Mouse (Mus musculus) liver, embryonic 14.5 days (tissue): ENCODE data around the gene Exosc1. TPM values are rescaled to one million over a fixed set of nuclear protein-coding genes. Genes with fewer than 3 reads are reported as not detected.

Experiments used
- ATAC-seq: fragments of 200-750 bp; cut with Nextera tagmentation; 2 replicates; pipeline ENCODE4 v1.8.0; 2017; ENCODE audit warnings: moderate number of reproducible peaks, mild to moderate bottlenecking, moderate library complexity; ENCODE audit not compliant: insufficient read depth
- DNase-seq, 3 experiments: peaks; one replicate each; pipeline ENCODE4 v3.0.0-alpha.2; 2012 to 2013; ENCODE audit warnings: low read depth in 3 of 3, low spot score in 3 of 3
- H3K27ac ChIP-seq: fragments of 300-500 bp; sonication (generic); 2 replicates; pipeline ENCODE4 v1.5.1; 2014; ENCODE audit warnings: moderate library complexity, mild to moderate bottlenecking, control low read depth, inconsistent platforms
- H3K27me3 ChIP-seq: fragments of 300-500 bp; sonication (generic); 2 replicates; pipeline ENCODE4 v1.6.1; 2014; ENCODE audit warnings: mild to moderate bottlenecking, low read length, moderate library complexity; ENCODE audit not compliant: control insufficient read depth, insufficient read depth
- H3K36me3 ChIP-seq: fragments of 300-500 bp; sonication (generic); replicated peaks from 2 replicates; pipeline ENCODE4 v1.6.1; 2014; ENCODE audit warnings: low read depth; ENCODE audit not compliant: control insufficient read depth, insufficient read depth
- H3K4me1 ChIP-seq, 2 experiments: fragments of 200-500 bp in 1 of 2; fragments of 300-500 bp in 1 of 2; sonication (generic) in 1 of 2; replicated peaks; 2 replicates each; pipeline ENCODE4 v1.6.1; 2012 to 2014; ENCODE audit warnings: antibody characterized with exemption in 1 of 2, inconsistent platforms in 1 of 2, low read length in 1 of 2; ENCODE audit not compliant: control insufficient read depth in 2 of 2, insufficient read depth in 2 of 2
- H3K4me2 ChIP-seq: fragments of 300-500 bp; sonication (generic); 2 replicates; pipeline ENCODE4 v1.6.1; 2014; ENCODE audit warnings: low read depth, mild to moderate bottlenecking, control low read depth, moderate library complexity
- H3K4me3 ChIP-seq, 2 experiments: fragments of 200-500 bp in 1 of 2; fragments of 300-500 bp in 1 of 2; sonication (generic) in 1 of 2; 2 replicates each; pipeline ENCODE4 v1.5.1; 2012 to 2014; ENCODE audit warnings: low read depth in 2 of 2, low read length in 2 of 2, mild to moderate bottlenecking in 2 of 2, control low read depth in 1 of 2, inconsistent platforms in 1 of 2, moderate library complexity in 1 of 2; ENCODE audit not compliant: insufficient read depth in 1 of 2
- H3K9ac ChIP-seq: fragments of 300-500 bp; sonication (generic); replicated peaks from 2 replicates; pipeline ENCODE4 v1.6.1; 2014; ENCODE audit warnings: mild to moderate bottlenecking, control low read depth, moderate library complexity
- H3K9me3 ChIP-seq: fragments of 300-500 bp; sonication (generic); 2 replicates; pipeline ENCODE4 v1.6.1; 2016; ENCODE audit warnings: low read length, mixed read lengths; ENCODE audit not compliant: control insufficient read depth
- CTCF ChIP-seq: IDR thresholded peaks from 2 replicates; pipeline ENCODE4 v1.5.1; 2016; ENCODE audit warnings: antibody characterized with exemption, low read depth, control low read depth
- EP300 ChIP-seq: IDR thresholded peaks from 2 replicates; pipeline ENCODE4 v1.6.1; 2016; ENCODE audit warnings: antibody characterized with exemption, low read depth
- WGBS: fragments of 180-500 bp; shearing (Covaris S2); extraction: QIAGEN DNeasy Blood & Tissue Kit; methylation state at CpG from one replicate; pipeline ENCODE4 v1.1.7; 2014; ENCODE audit not compliant: insufficient replicate concordance; 5-methylcytosine and 5-hydroxymethylcytosine counted together
- polyA plus RNA-seq, 2 experiments: library from polyadenylated mRNA; depleted of rRNA in 1 of 2; stranded (reverse) in 1 of 2; unstranded in 1 of 2; fragments of >200 nt; fragmentation: Nextera tagmentation in 1 of 2; extraction: Ambion mirVana in 1 of 2; gene quantifications; 2 replicates each; pipeline versions ENCODE4 v1.2.1 to v1.2.3; 2012 to 2014

Exosc1 gene
- polyA plus RNA-seq, 2 experiments = 20.4 to 38.8 TPM

GRCm38 (mm10) chr19:41952287-41952686 is 19.1 kb upstream of the Exosc1 start:
- Histone ChIP-seq H3K27me3 (no peaks in the 10 kb centered on the region), H3K4me1 (no peaks in the 10 kb centered on the region), H3K4me2 (no peak overlapping the region), H3K9me3 (no peaks in the 10 kb centered on the region), H3K27ac (no peak overlapping the region), H3K9ac (no peak overlapping the region), H3K4me3 (no peak overlapping the region), H3K36me3 (peaks cover 50% of the 10 kb centered on the region)
- no peak for TF ChIP-seq EP300
- peak; percentile 65 for TF ChIP-seq CTCF
- ATAC-seq (no peak), DNase-seq (no peak)
- WGBS = 78% methylated on average over 4 of the region's 4 CpGs

- TF ChIP-seq CTCF = no peak
- TF ChIP-seq EP300 = no peak
- Histone ChIP-seq H3K36me3 (peaks cover 70% of the 10 kb centered on the region), H3K4me2 (no peak overlapping the region), H3K9ac (no peak overlapping the region), H3K27me3 (no peaks in the 10 kb centered on the region), H3K4me3 (no peak overlapping the region), H3K27ac (no peak overlapping the region), H3K4me1 (no peaks in the 10 kb centered on the region), H3K9me3 (no peaks in the 10 kb centered on the region)
- no peak for DNase-seq
- no peak for ATAC-seq
- WGBS = 81% methylated on average over 7 of the region's 7 CpGs
Observed at GRCm38 (mm10) chr19:41943841-41944240, 10.6 kb upstream of the Exosc1 start.

GRCm38 (mm10) chr19:41938539-41938938 is 5.3 kb upstream of the Exosc1 start:
- H3K9ac ChIP-seq = no peak overlapping the region
- H3K9me3 ChIP-seq = no peaks in the 10 kb centered on the region
- H3K4me2 ChIP-seq = no peak overlapping the region
- peaks cover 6 to 8% of the 10 kb centered on the region in 2 experiments for H3K4me1 ChIP-seq
- H3K27me3 ChIP-seq = no peaks in the 10 kb centered on the region
- no peak overlapping the region for H3K27ac ChIP-seq
- no peak for TF ChIP-seq CTCF
- TF ChIP-seq EP300 = no peak
- DNase-seq (no peak), ATAC-seq (no peak)
- H3K4me3 ChIP-seq = no peak overlapping the region
- H3K36me3 ChIP-seq = peaks cover 36% of the 10 kb centered on the region
- 75% methylated on average over 5 of the region's 5 CpGs for WGBS

- no peak overlapping the region for H3K9ac ChIP-seq
- no peaks in the 10 kb centered on the region for H3K27me3 ChIP-seq
- ATAC-seq (no peak), DNase-seq (no peak)
- H3K4me3 ChIP-seq = no peak overlapping the region
- H3K27ac ChIP-seq = no peak overlapping the region
- TF ChIP-seq CTCF (no peak), EP300 (no peak)
- WGBS = 73% methylated on average over 1 of the region's 1 CpGs
- peaks cover 10 to 15% of the 10 kb centered on the region in 2 experiments for H3K4me1 ChIP-seq
- H3K4me2 ChIP-seq = no peak overlapping the region
- no peaks in the 10 kb centered on the region for H3K9me3 ChIP-seq
- H3K36me3 ChIP-seq = peaks cover 22% of the 10 kb centered on the region
Observed at GRCm38 (mm10) chr19:41935921-41936320, 2.7 kb upstream of the Exosc1 start.

- no peaks in the 10 kb centered on the region for H3K9me3 ChIP-seq
- TF ChIP-seq EP300 (peak; percentile 22; the same call in 1 of the 2 replicates), CTCF (no peak)
- H3K4me3 ChIP-seq = peak overlapping the region; percentile 80 to 91
- H3K4me2 ChIP-seq = peak overlapping the region; percentile 78
- peaks cover 14% of the 10 kb centered on the region for H3K36me3 ChIP-seq
- H3K27me3 ChIP-seq = no peaks in the 10 kb centered on the region
- H3K27ac ChIP-seq = 0 out of 2 replicates have a peak overlapping the region, but pooled peaks have one; percentile 19
- 21% methylated on average over 6 of the region's 6 CpGs for WGBS
- peak in 2 of 3 experiments; percentile 38 for DNase-seq
- H3K4me1 ChIP-seq = peaks cover 10 to 15% of the 10 kb centered on the region in 2 experiments
- peak overlapping the region; percentile 78 for H3K9ac ChIP-seq
- no peak for ATAC-seq
Observed at GRCm38 (mm10) chr19:41934124-41934523, 901 bp upstream of the Exosc1 start.
